Mouse (Mus musculus): ENCODE results near the gene Cbs. TPM values are rescaled to one million over a fixed set of nuclear protein-coding genes. Genes with fewer than 3 reads are reported as not detected.

Cbs gene
- 5.2 and 5.9 TPM in 2 replicates for polyA plus RNA-seq (2015; fragmentation: Nextera tagmentation; extraction: Ambion mirVana)

GRCm38 (mm10) chr17:31636942-31637811, at the start of gene Cbs:
Gene Cbs, minus strand, starts transcription at chr17:31637238.
- H3K4me1 ChIP-seq: peaks cover 15% of the 10 kb centered on the region
- H3K9me3 ChIP-seq: no peaks in the 10 kb centered on the region
- peak within 1 kb of the TSS; percentile 97 for H3K4me2 ChIP-seq
- no peaks in the 10 kb centered on the region for H3K36me3 ChIP-seq (replicated peaks)
- H3K27me3 ChIP-seq (replicated peaks): peaks cover 22% of the 10 kb centered on the region; the same call in 1 of the 2 replicates
- peak within 1 kb of the TSS; percentile 49 for H3K4me3 ChIP-seq
- WGBS: 3% methylated on average over 61 of the region's 61 CpGs
- peak within 1 kb of the TSS; percentile 33 for H3K9ac ChIP-seq
- H3K27ac ChIP-seq: peak within 1 kb of the TSS; percentile 52
- peak; percentile 91 for ATAC-seq (replicated peaks)

GRCm38 (mm10) chr17:31686225-31686564, 49.2 kb upstream of the Cbs start:
- Histone ChIP-seq H3K27me3 (replicated peaks) (no peaks in the 10 kb centered on the region; the same call in 1 of the 2 replicates), H3K27ac (peak overlapping the region; percentile 64), H3K36me3 (replicated peaks) (no peaks in the 10 kb centered on the region), H3K9ac (no peak overlapping the region), H3K4me3 (no peak overlapping the region), H3K4me1 (peaks cover 10% of the 10 kb centered on the region), H3K4me2 (no peak overlapping the region), H3K9me3 (no peaks in the 10 kb centered on the region)
- no peak; the same call in 1 of the 2 replicates for ATAC-seq (replicated peaks)
- 38% methylated on average over 3 of the region's 3 CpGs for WGBS

GRCm38 (mm10) chr17:31685514-31686224, 48.6 kb upstream of the Cbs start:
- Histone ChIP-seq H3K9ac (peak overlapping the region; percentile 3; the same call in 1 of the 2 replicates), H3K27me3 (replicated peaks) (no peaks in the 10 kb centered on the region; the same call in 1 of the 2 replicates), H3K4me2 (peak overlapping the region; percentile 13; the same call in 1 of the 2 replicates), H3K27ac (peak overlapping the region; percentile 64), H3K9me3 (no peaks in the 10 kb centered on the region), H3K4me1 (peaks cover 10% of the 10 kb centered on the region), H3K36me3 (replicated peaks) (no peaks in the 10 kb centered on the region), H3K4me3 (no peak overlapping the region)
- WGBS: 17% methylated on average over 17 of the region's 17 CpGs
- peak; percentile 86 for ATAC-seq (replicated peaks)

GRCm38 (mm10) chr17:31680450-31680849, 43.4 kb upstream of the Cbs start:
- no peak for ATAC-seq (replicated peaks)
- Histone ChIP-seq H3K27me3 (replicated peaks) (no peaks in the 10 kb centered on the region), H3K4me1 (no peaks in the 10 kb centered on the region), H3K4me2 (no peak overlapping the region), H3K9ac (no peak overlapping the region), H3K36me3 (replicated peaks) (no peaks in the 10 kb centered on the region), H3K9me3 (no peaks in the 10 kb centered on the region), H3K27ac (no peak overlapping the region), H3K4me3 (no peak overlapping the region)
- WGBS: 69% methylated on average over 2 of the region's 2 CpGs

GRCm38 (mm10) chr17:31677507-31677906, 40.5 kb upstream of the Cbs start, which contains the start of gene Cryaa:
Gene Cryaa, plus strand, starts transcription at chr17:31677807.
- Histone ChIP-seq H3K4me2 (no peak within 1 kb of the TSS), H3K27ac (no peak within 1 kb of the TSS), H3K4me3 (no peak within 1 kb of the TSS), H3K9me3 (no peaks in the 10 kb centered on the region), H3K36me3 (replicated peaks) (no peaks in the 10 kb centered on the region), H3K27me3 (replicated peaks) (no peaks in the 10 kb centered on the region), H3K4me1 (no peaks in the 10 kb centered on the region), H3K9ac (no peak within 1 kb of the TSS)
- ATAC-seq (replicated peaks): no peak
- 79% methylated on average over 8 of the region's 8 CpGs for WGBS

GRCm38 (mm10) chr17:31674426-31674825, 37.4 kb upstream of the Cbs start:
- Histone ChIP-seq H3K9ac (no peak overlapping the region), H3K4me2 (no peak overlapping the region), H3K4me1 (no peaks in the 10 kb centered on the region), H3K27me3 (replicated peaks) (no peaks in the 10 kb centered on the region), H3K4me3 (no peak overlapping the region), H3K36me3 (replicated peaks) (no peaks in the 10 kb centered on the region), H3K27ac (no peak overlapping the region), H3K9me3 (no peaks in the 10 kb centered on the region)
- 75% methylated on average over 1 of the region's 1 CpGs for WGBS
- no peak for ATAC-seq (replicated peaks)

GRCm38 (mm10) chr17:31672279-31672678, 35.2 kb upstream of the Cbs start:
- Histone ChIP-seq H3K9ac (no peak overlapping the region), H3K4me2 (no peak overlapping the region), H3K27ac (no peak overlapping the region), H3K4me1 (no peaks in the 10 kb centered on the region), H3K27me3 (replicated peaks) (no peaks in the 10 kb centered on the region), H3K4me3 (no peak overlapping the region), H3K9me3 (no peaks in the 10 kb centered on the region), H3K36me3 (replicated peaks) (no peaks in the 10 kb centered on the region)
- 85% methylated on average over 12 of the region's 12 CpGs for WGBS
- no peak for ATAC-seq (replicated peaks)

- 62% methylated on average over 8 of the region's 8 CpGs for WGBS
- H3K9me3 ChIP-seq: no peaks in the 10 kb centered on the region
- no peak overlapping the region for H3K9ac ChIP-seq
- H3K36me3 ChIP-seq (replicated peaks): no peaks in the 10 kb centered on the region
- ATAC-seq (replicated peaks): no peak
- H3K27ac ChIP-seq: no peak overlapping the region
- no peaks in the 10 kb centered on the region for H3K27me3 ChIP-seq (replicated peaks)
- H3K4me3 ChIP-seq: no peak overlapping the region
- no peaks in the 10 kb centered on the region for H3K4me1 ChIP-seq
- H3K4me2 ChIP-seq: no peak overlapping the region
Observed at GRCm38 (mm10) chr17:31671698-31672097, 34.7 kb upstream of the Cbs start.

- H3K4me1 ChIP-seq: no peaks in the 10 kb centered on the region
- 9% methylated on average over 11 of the region's 11 CpGs for WGBS
- no peak overlapping the region for H3K9ac ChIP-seq
Observed at GRCm38 (mm10) chr17:31670163-31670562, 33.1 kb upstream of the Cbs start.

GRCm38 (mm10) chr17:31668306-31668705, 31.3 kb upstream of the Cbs start:
- Histone ChIP-seq H3K4me2 (no peak overlapping the region), H3K4me3 (no peak overlapping the region), H3K9ac (no peak overlapping the region), H3K27me3 (replicated peaks) (no peaks in the 10 kb centered on the region), H3K9me3 (no peaks in the 10 kb centered on the region), H3K36me3 (replicated peaks) (no peaks in the 10 kb centered on the region), H3K27ac (no peak overlapping the region), H3K4me1 (no peaks in the 10 kb centered on the region)
- ATAC-seq (replicated peaks): no peak
- 77% methylated on average over 8 of the region's 9 CpGs for WGBS

More at GRCm38 (mm10) chr17:31670163-31670562, 33.1 kb upstream of the Cbs start:
- no peak overlapping the region for H3K4me2 ChIP-seq
- no peak overlapping the region for H3K27ac ChIP-seq
- H3K27me3 ChIP-seq (replicated peaks): no peaks in the 10 kb centered on the region
- no peak overlapping the region for H3K4me3 ChIP-seq
- H3K36me3 ChIP-seq (replicated peaks): no peaks in the 10 kb centered on the region
- no peaks in the 10 kb centered on the region for H3K9me3 ChIP-seq
- ATAC-seq (replicated peaks): no peak

- 12% methylated on average over 4 of the region's 4 CpGs for WGBS
- H3K4me2 ChIP-seq: no peak overlapping the region
- H3K9me3 ChIP-seq: no peaks in the 10 kb centered on the region
Observed at GRCm38 (mm10) chr17:31664760-31665159, 27.7 kb upstream of the Cbs start.

GRCm38 (mm10) chr17:31662855-31663254, 25.8 kb upstream of the Cbs start:
- Histone ChIP-seq H3K4me1 (peaks cover 8% of the 10 kb centered on the region), H3K4me2 (no peak overlapping the region), H3K27me3 (replicated peaks) (no peaks in the 10 kb centered on the region), H3K36me3 (replicated peaks) (no peaks in the 10 kb centered on the region), H3K4me3 (no peak overlapping the region), H3K27ac (no peak overlapping the region), H3K9ac (no peak overlapping the region), H3K9me3 (no peaks in the 10 kb centered on the region)
- no peak for ATAC-seq (replicated peaks)

More at GRCm38 (mm10) chr17:31664760-31665159, 27.7 kb upstream of the Cbs start:
- Histone ChIP-seq H3K36me3 (replicated peaks) (no peaks in the 10 kb centered on the region), H3K4me1 (no peaks in the 10 kb centered on the region), H3K27ac (no peak overlapping the region), H3K9ac (no peak overlapping the region), H3K27me3 (replicated peaks) (no peaks in the 10 kb centered on the region), H3K4me3 (no peak overlapping the region)
- ATAC-seq (replicated peaks): 0 out of 2 replicates have a peak, but pooled peaks have one; percentile 45

Data from midbrain, embryonic 15.5 days (tissue).